Mouse (Mus musculus): ENCODE results near the gene Glra1. TPM values are rescaled to one million over a fixed set of nuclear protein-coding genes. Genes with fewer than 3 reads are reported as not detected.

Gene Glra1
- polyA plus RNA-seq, 1 experiment from 2014 or later, result not detected

- TF ChIP-seq CTCF (IDR thresholded peaks at IDR 0.05; ENCODE audit: low read depth), result no peak
- peak overlapping the region; percentile 99 for H3K9ac ChIP-seq (ENCODE audit: low read depth, low read length)
- H3K4me1 ChIP-seq (replicated peaks; ENCODE audit: insufficient read depth, low read length), result peaks cover 11% of the 10 kb centered on the region; the same call in 1 of the 2 replicates
- peak overlapping the region; percentile 89 for H3K27ac ChIP-seq
- DNase-seq (ENCODE audit: low spot score) (peak; percentile 34), ATAC-seq (replicated peaks; ENCODE audit: low FRiP score, low read depth) (peak; percentile 18)
- H3K36me3 ChIP-seq (ENCODE audit: insufficient read depth, low read length), result no peaks in the 10 kb centered on the region
- H3K4me2 ChIP-seq (ENCODE audit: low read length), result peak overlapping the region; percentile 93
- H3K4me3 ChIP-seq (replicated peaks; ENCODE audit: low read depth, low read length), result peak overlapping the region; percentile 99
- WGBS, result under 1% methylated on average over 46 of the region's 46 CpGs
- no peaks in the 10 kb centered on the region for H3K9me3 ChIP-seq (replicated peaks; ENCODE audit: low read length)
- H3K27me3 ChIP-seq (ENCODE audit: insufficient read depth, low read length), result no peaks in the 10 kb centered on the region
Measured at GRCm38 (mm10) chr11:55469923-55470691, 137.9 kb downstream of the Glra1 start.

GRCm38 (mm10) chr11:55469048-55469843 lies 138.8 kb downstream of the Glra1 start, which contains the start of gene G3bp1:
Gene G3bp1, plus strand, starts transcription at chr11:55469685.
- no peaks in the 10 kb centered on the region for H3K27me3 ChIP-seq (ENCODE audit: insufficient read depth, low read length)
- no peaks in the 10 kb centered on the region for H3K9me3 ChIP-seq (replicated peaks; ENCODE audit: low read length)
- H3K4me2 ChIP-seq (ENCODE audit: low read length), result peak within 1 kb of the TSS; percentile 93
- under 1% methylated on average over 52 of the region's 57 CpGs for WGBS
- H3K4me3 ChIP-seq (replicated peaks; ENCODE audit: low read depth, low read length), result peak within 1 kb of the TSS; percentile 99
- H3K36me3 ChIP-seq (ENCODE audit: insufficient read depth, low read length), result no peaks in the 10 kb centered on the region
- ATAC-seq (replicated peaks; ENCODE audit: low FRiP score, low read depth) (peak; percentile 96), DNase-seq (ENCODE audit: low spot score) (peak; percentile 100)
- TF ChIP-seq CTCF (IDR thresholded peaks at IDR 0.05; ENCODE audit: low read depth), result peak; percentile 66
- peak within 1 kb of the TSS; percentile 93 for H3K27ac ChIP-seq
- H3K4me1 ChIP-seq (replicated peaks; ENCODE audit: insufficient read depth, low read length), result peaks cover 11% of the 10 kb centered on the region; the same call in 1 of the 2 replicates
- peak within 1 kb of the TSS; percentile 99 for H3K9ac ChIP-seq (ENCODE audit: low read depth, low read length)

- Histone ChIP-seq H3K4me2 (ENCODE audit: low read length) (peak overlapping the region; percentile 62), H3K27ac (peak overlapping the region; percentile 93), H3K27me3 (ENCODE audit: insufficient read depth, low read length) (no peaks in the 10 kb centered on the region), H3K36me3 (ENCODE audit: insufficient read depth, low read length) (no peaks in the 10 kb centered on the region), H3K9me3 (replicated peaks; ENCODE audit: low read length) (no peaks in the 10 kb centered on the region), H3K4me3 (replicated peaks; ENCODE audit: low read depth, low read length) (peak overlapping the region; percentile 38), H3K9ac (ENCODE audit: low read depth, low read length) (peak overlapping the region; percentile 52), H3K4me1 (replicated peaks; ENCODE audit: insufficient read depth, low read length) (peaks cover 11% of the 10 kb centered on the region; the same call in 1 of the 2 replicates)
- WGBS, result 4% methylated on average over 17 of the region's 17 CpGs
- ATAC-seq (replicated peaks; ENCODE audit: low FRiP score, low read depth) (no peak), DNase-seq (ENCODE audit: low spot score) (no peak)
- no peak for TF ChIP-seq CTCF (IDR thresholded peaks at IDR 0.05; ENCODE audit: low read depth)
Measured at GRCm38 (mm10) chr11:55468611-55469047, 139.4 kb downstream of the Glra1 start.

GRCm38 (mm10) chr11:55468012-55468411 lies 140.0 kb downstream of the Glra1 start:
- Histone ChIP-seq H3K9ac (ENCODE audit: low read depth, low read length) (0 out of 2 replicates have a peak overlapping the region, but pooled peaks have one; percentile 52), H3K4me2 (ENCODE audit: low read length) (peak overlapping the region; percentile 62), H3K27me3 (ENCODE audit: insufficient read depth, low read length) (no peaks in the 10 kb centered on the region), H3K4me3 (replicated peaks; ENCODE audit: low read depth, low read length) (peak overlapping the region; percentile 38; the same call in 1 of the 2 replicates), H3K4me1 (replicated peaks; ENCODE audit: insufficient read depth, low read length) (peaks cover 11% of the 10 kb centered on the region; the same call in 1 of the 2 replicates), H3K27ac (peak overlapping the region; percentile 93), H3K36me3 (ENCODE audit: insufficient read depth, low read length) (no peaks in the 10 kb centered on the region), H3K9me3 (replicated peaks; ENCODE audit: low read length) (no peaks in the 10 kb centered on the region)
- no peak for TF ChIP-seq CTCF (IDR thresholded peaks at IDR 0.05; ENCODE audit: low read depth)
- 39% methylated on average over 10 of the region's 10 CpGs for WGBS
- ATAC-seq (replicated peaks; ENCODE audit: low FRiP score, low read depth) (0 out of 2 replicates have a peak, but pooled peaks have one; percentile 7), DNase-seq (ENCODE audit: low spot score) (peak; percentile 82)

GRCm38 (mm10) chr11:55465177-55465576 lies 142.8 kb downstream of the Glra1 start:
- Histone ChIP-seq H3K4me2 (ENCODE audit: low read length) (no peak overlapping the region), H3K27ac (peak overlapping the region; percentile 26; the same call in 1 of the 2 replicates), H3K4me3 (replicated peaks; ENCODE audit: low read depth, low read length) (no peak overlapping the region), H3K9ac (ENCODE audit: low read depth, low read length) (no peak overlapping the region), H3K9me3 (replicated peaks; ENCODE audit: low read length) (no peaks in the 10 kb centered on the region), H3K27me3 (ENCODE audit: insufficient read depth, low read length) (no peaks in the 10 kb centered on the region), H3K36me3 (ENCODE audit: insufficient read depth, low read length) (no peaks in the 10 kb centered on the region), H3K4me1 (replicated peaks; ENCODE audit: insufficient read depth, low read length) (peaks cover 5% of the 10 kb centered on the region; the same call in 1 of the 2 replicates)
- TF ChIP-seq CTCF (IDR thresholded peaks at IDR 0.05; ENCODE audit: low read depth), result no peak
- ATAC-seq (replicated peaks; ENCODE audit: low FRiP score, low read depth) (no peak), DNase-seq (ENCODE audit: low spot score) (peak; percentile 33)
- WGBS, result 75% methylated on average over 3 of the region's 3 CpGs

- Histone ChIP-seq H3K4me2 (ENCODE audit: low read length) (no peak overlapping the region), H3K4me1 (replicated peaks; ENCODE audit: insufficient read depth, low read length) (peaks cover 8% of the 10 kb centered on the region; the same call in 1 of the 2 replicates), H3K9me3 (replicated peaks; ENCODE audit: low read length) (no peaks in the 10 kb centered on the region), H3K4me3 (replicated peaks; ENCODE audit: low read depth, low read length) (no peak overlapping the region), H3K27ac (0 out of 2 replicates have a peak overlapping the region, but pooled peaks have one; percentile 15), H3K9ac (ENCODE audit: low read depth, low read length) (no peak overlapping the region), H3K27me3 (ENCODE audit: insufficient read depth, low read length) (no peaks in the 10 kb centered on the region), H3K36me3 (ENCODE audit: insufficient read depth, low read length) (no peaks in the 10 kb centered on the region)
- whole genome bisulfite sequencing, result 78% methylated on average over 10 of the region's 10 CpGs
- no peak for ATAC-seq (replicated peaks; ENCODE audit: low FRiP score, low read depth)
- no peak for TF ChIP-seq CTCF (IDR thresholded peaks at IDR 0.05; ENCODE audit: low read depth)
- no peak for DNase-seq (ENCODE audit: low spot score)
Measured at GRCm38 (mm10) chr11:55464707-55465106, 143.3 kb downstream of the Glra1 start.

Small RNA genes within 50 kb of the gene (microRNA-seq; reads per million reads assigned to microRNA genes)
- gene Mir7652, result not detected

Other genes starting within 250 kb of the Glra1 start
- gene Sparc, start 185.0 kb downstream of the Glra1 start, polyA plus RNA-seq (2015; fragmentation: Nextera tagmentation; extraction: Ambion mirVana), result 1,281 and 1,429 TPM in 2 replicates
- gene Atox1, start 147.0 kb downstream of the Glra1 start, polyA plus RNA-seq (2015; fragmentation: Nextera tagmentation; extraction: Ambion mirVana), result 495 and 517 TPM in 2 replicates
- 109 and 119 TPM in 2 replicates for gene G3bp1, start 138.5 kb downstream of the Glra1 start, polyA plus RNA-seq (2015; fragmentation: Nextera tagmentation; extraction: Ambion mirVana)

All from kidney, postnatal 0 days (tissue).